Mouse (Mus musculus) MEL (cell line): ENCODE measurements around the gene Eaf1. TPM values are rescaled to one million over a fixed set of nuclear protein-coding genes. Genes with fewer than 3 reads are reported as not detected.

ENCODE experiments used
- DNase-seq: peaks from one replicate; pipeline ENCODE4 v3.0.0; 2011; ENCODE audit warnings: low read depth, low spot score
- H3K27ac ChIP-seq: 2 replicates; pipeline ENCODE4 v1.5.1; 2012; ENCODE audit warnings: low read depth, mild to moderate bottlenecking, control low read depth, low read length, moderate library complexity; ENCODE audit not compliant: control insufficient read depth
- H3K27me3 ChIP-seq, 2 experiments: fragments of 150-350 bp in 1 of 2; sonication (generic) in 1 of 2; 2 replicates each; pipeline ENCODE4 v1.6.1; 2012; ENCODE audit warnings: low read length in 2 of 2, mild to moderate bottlenecking in 2 of 2, improper control_type of control experiment in 1 of 2, moderate library complexity in 1 of 2; ENCODE audit not compliant: insufficient read depth in 2 of 2, control insufficient read depth in 1 of 2
- H3K36me3 ChIP-seq, 2 experiments: 2 replicates each; pipeline ENCODE4 v1.6.1; 2012 to 2014; ENCODE audit warnings: low read length in 2 of 2, improper control_type of control experiment in 1 of 2, inconsistent platforms in 1 of 2, mild to moderate bottlenecking in 1 of 2; ENCODE audit not compliant: insufficient read depth in 2 of 2, control insufficient read depth in 1 of 2
- H3K4me1 ChIP-seq, 2 experiments: fragments of 150-350 bp in 1 of 2; sonication (generic) in 1 of 2; 2 replicates each; pipeline ENCODE4 v1.6.1; 2012; ENCODE audit warnings: low read length in 2 of 2, improper control_type of control experiment in 1 of 2, mild to moderate bottlenecking in 1 of 2; ENCODE audit not compliant: insufficient read depth in 2 of 2, control insufficient read depth in 1 of 2
- H3K4me3 ChIP-seq, 2 experiments: fragments of 150-350 bp in 1 of 2; sonication (generic) in 1 of 2; 2 replicates each; pipeline ENCODE4 v1.5.1; 2012; ENCODE audit warnings: low read depth in 2 of 2, low read length in 2 of 2, mild to moderate bottlenecking in 2 of 2, moderate library complexity in 2 of 2, control low read depth in 1 of 2, improper control_type of control experiment in 1 of 2; ENCODE audit not compliant: control insufficient read depth in 1 of 2, insufficient read depth in 1 of 2
- H3K79me2 ChIP-seq: 2 replicates; pipeline ENCODE4 v1.6.1; 2012; ENCODE audit warnings: mild to moderate bottlenecking, low read length, moderate library complexity; ENCODE audit not compliant: control insufficient read depth, poor library complexity, insufficient read depth
- H3K9ac ChIP-seq: 2 replicates; pipeline ENCODE4 v1.6.1; 2012; ENCODE audit warnings: low read depth, mild to moderate bottlenecking, control low read depth, low read length, moderate library complexity; ENCODE audit not compliant: control insufficient read depth, poor library complexity, severe bottlenecking
- H3K9me3 ChIP-seq: fragments of 150-350 bp; sonication (generic); replicated peaks from 2 replicates; pipeline ENCODE4 v1.6.1; 2012; ENCODE audit warnings: mild to moderate bottlenecking, low read length, improper control_type of control experiment, moderate library complexity; ENCODE audit not compliant: insufficient read depth
- CHD2 ChIP-seq: IDR thresholded peaks from 2 replicates; pipeline ENCODE4 v1.6.1; 2011; ENCODE audit warnings: low read length, improper control_type of control experiment
- CTCF ChIP-seq, 3 experiments: IDR thresholded peaks in 2 of 3; conservative IDR thresholded peaks in 1 of 3; 2 replicates each; pipeline ENCODE4 v1.5.1; 2011 to 2012; ENCODE audit warnings: low read length in 3 of 3, low read depth in 2 of 3, mild to moderate bottlenecking in 2 of 3, improper control_type of control experiment in 1 of 3, inconsistent platforms in 1 of 3, mixed read lengths in 1 of 3, moderate library complexity in 1 of 3; ENCODE audit not compliant: control insufficient read depth in 1 of 3, insufficient read depth in 1 of 3, poor library complexity in 1 of 3, severe bottlenecking in 1 of 3
- HCFC1 ChIP-seq: IDR thresholded peaks from 2 replicates; pipeline ENCODE4 v1.6.1; 2012; ENCODE audit warnings: low read depth, mild to moderate bottlenecking, inconsistent platforms, low read length, improper control_type of control experiment, moderate library complexity
- JUND ChIP-seq: IDR thresholded peaks from 2 replicates; pipeline ENCODE4 v1.6.1; 2011; ENCODE audit warnings: low read depth, mild to moderate bottlenecking, improper control_type of control experiment, low read length
- MAX ChIP-seq: IDR thresholded peaks from 2 replicates; pipeline ENCODE4 v1.6.1; 2011; ENCODE audit warnings: low read length, improper control_type of control experiment
- MEF2A ChIP-seq: IDR thresholded peaks from 2 replicates; pipeline ENCODE4 v1.6.1; 2014; ENCODE audit warnings: low read depth, mild to moderate bottlenecking, inconsistent platforms, low read length, improper control_type of control experiment; ENCODE audit not compliant: poor library complexity, insufficient replicate concordance, severe bottlenecking; ENCODE audit errors: extremely low read depth
- MYC ChIP-seq: IDR thresholded peaks from 2 replicates; pipeline ENCODE4 v1.6.1; 2011; ENCODE audit warnings: low read depth, mild to moderate bottlenecking, low read length, improper control_type of control experiment, moderate library complexity
- RAD21 ChIP-seq: IDR thresholded peaks from 2 replicates; pipeline ENCODE4 v1.6.1; 2011; ENCODE audit warnings: mild to moderate bottlenecking, low read depth, low read length, improper control_type of control experiment
- SMC3 ChIP-seq: IDR thresholded peaks from 2 replicates; pipeline ENCODE4 v1.6.1; 2011; ENCODE audit warnings: low read depth, low read length, improper control_type of control experiment
- TAL1 ChIP-seq: IDR thresholded peaks from 2 replicates; pipeline ENCODE4 v1.6.1; 2012; ENCODE audit warnings: mild to moderate bottlenecking, inconsistent platforms, low read length, moderate library complexity, mixed read lengths
- USF1 ChIP-seq: IDR thresholded peaks from 2 replicates; pipeline ENCODE4 v1.6.1; 2014; ENCODE audit warnings: low read depth, mild to moderate bottlenecking, inconsistent platforms, low read length, improper control_type of control experiment, moderate library complexity
- USF2 ChIP-seq, 2 experiments: IDR thresholded peaks; 2 replicates each; pipeline ENCODE4 v1.6.1; 2011 to 2012; ENCODE audit warnings: improper control_type of control experiment in 2 of 2, low read length in 2 of 2, borderline replicate concordance in 1 of 2, inconsistent platforms in 1 of 2, low read depth in 1 of 2, mild to moderate bottlenecking in 1 of 2; ENCODE audit not compliant: insufficient read depth in 1 of 2
- ZC3H11A ChIP-seq: IDR thresholded peaks from 2 replicates; pipeline ENCODE4 v1.6.1; 2012; ENCODE audit warnings: low read depth, mild to moderate bottlenecking, inconsistent platforms, low read length, improper control_type of control experiment
- ZKSCAN1 ChIP-seq: IDR thresholded peaks from 2 replicates; pipeline ENCODE4 v1.6.1; 2012; ENCODE audit warnings: low read depth, mild to moderate bottlenecking, inconsistent platforms, low read length, improper control_type of control experiment, moderate library complexity
- ZMIZ1 ChIP-seq: IDR thresholded peaks from 2 replicates; pipeline ENCODE4 v1.6.1; 2012; ENCODE audit warnings: low read depth, mild to moderate bottlenecking, inconsistent platforms, low read length, improper control_type of control experiment, moderate library complexity
- ZNF384 ChIP-seq: IDR thresholded peaks from 2 replicates; pipeline ENCODE4 v1.6.1; 2012; ENCODE audit warnings: low read depth, mild to moderate bottlenecking, inconsistent platforms, low read length, improper control_type of control experiment
- polyA plus RNA-seq, 2 experiments: library from polyadenylated mRNA; stranded (reverse) in 1 of 2; unstranded in 1 of 2; fragments of >175 nt in 1 of 2; fragments of >200 nt in 1 of 2; gene quantifications; 2 replicates each; pipeline versions ENCODE4 v1.2.1 to v1.2.4; 2012; ENCODE audit warnings: low replicate concordance in 2 of 2, low read depth in 1 of 2; ENCODE audit not compliant: insufficient read length in 2 of 2, insufficient read depth in 1 of 2, missing spikeins in 1 of 2
- total RNA-seq: library from RNA; depleted of rRNA; stranded (reverse); fragments of 300-350 nt; gene quantifications from 2 replicates; pipeline ENCODE4 v1.2.3, GENCODE M21; 2012

The Eaf1 gene
- total and polyA plus RNA-seq, 3 experiments = 50.6 to 67.2 TPM; not detected in 1

GRCm38 (mm10) chr14:31472451-31473061, 21.6 kb upstream of the Eaf1 start:
- DNase-seq = peak; percentile 79

GRCm38 (mm10) chr14:31473297-31473696, 20.9 kb upstream of the Eaf1 start:
- Histone ChIP-seq H3K4me1 (no peaks in the 10 kb centered on the region), H3K9me3 (no peaks in the 10 kb centered on the region), H3K79me2 (no peaks in the 10 kb centered on the region), H3K9ac (no peak overlapping the region), H3K27ac (no peak overlapping the region), H3K36me3 (no peaks in the 10 kb centered on the region; a peak in 1 of 4 replicates), H3K4me3 (no peak overlapping the region), H3K27me3 (no peaks in the 10 kb centered on the region)
- DNase-seq = no peak
- no peak for TF ChIP-seq MYC
- peak in 1 of 3 experiments; percentile 27; a peak in 2 of 6 replicates for TF ChIP-seq CTCF (IDR thresholded peaks at IDR 0.05 in 2 of 3, conservative IDR thresholded peaks at IDR 0.05 in 1 of 3; ENCODE audit: control insufficient read depth in 1 of 3, insufficient read depth in 1 of 3, low read depth in 2 of 3, low read length in 3 of 3, poor library complexity in 1 of 3, severe bottlenecking in 1 of 3)

More at GRCm38 (mm10) chr14:31472451-31473061, 21.6 kb upstream of the Eaf1 start:
- no peaks in the 10 kb centered on the region for H3K9me3 ChIP-seq
- no peak overlapping the region for H3K9ac ChIP-seq
- no peak overlapping the region for H3K27ac ChIP-seq
- H3K4me3 ChIP-seq = no peak overlapping the region
- TF ChIP-seq MEF2A (no peak), RAD21 (peak; percentile 90), ZKSCAN1 (peak; percentile 88; the same call in 1 of the 2 replicates), ZC3H11A (peak; percentile 73), HCFC1 (0 out of 2 replicates have a peak, but pooled peaks have one; percentile 23), ZNF384 (peak; percentile 100), CTCF (IDR thresholded peaks at IDR 0.05 in 2 of 3, conservative IDR thresholded peaks at IDR 0.05 in 1 of 3; ENCODE audit: control insufficient read depth in 1 of 3, insufficient read depth in 1 of 3, low read depth in 2 of 3, low read length in 3 of 3, poor library complexity in 1 of 3, severe bottlenecking in 1 of 3) (peak; percentile 18 to 86 (median 65); a peak in 5 of 6 replicates), TAL1 (no peak), JUND (no peak), ZMIZ1 (no peak), MAX (no peak), USF2 (IDR thresholded peaks at IDR 0.05; ENCODE audit: borderline replicate concordance in 1 of 2, insufficient read depth in 1 of 2, low read depth in 1 of 2, low read length in 2 of 2) (no peak), SMC3 (peak; percentile 79)
- H3K79me2 ChIP-seq = no peaks in the 10 kb centered on the region
- H3K4me1 ChIP-seq = no peaks in the 10 kb centered on the region
- H3K27me3 ChIP-seq = no peaks in the 10 kb centered on the region
- H3K36me3 ChIP-seq = no peaks in the 10 kb centered on the region

GRCm38 (mm10) chr14:31482417-31482816, 11.8 kb upstream of the Eaf1 start:
- Histone ChIP-seq H3K36me3 (peaks cover 0 to 19% of the 10 kb centered on the region in 2 experiments; a peak in 2 of 4 replicates), H3K4me1 (no peaks in the 10 kb centered on the region), H3K9me3 (no peaks in the 10 kb centered on the region), H3K27me3 (no peaks in the 10 kb centered on the region), H3K27ac (no peak overlapping the region), H3K79me2 (no peaks in the 10 kb centered on the region), H3K9ac (no peak overlapping the region), H3K4me3 (no peak overlapping the region)
- TF ChIP-seq USF1 (peak; percentile 61), CHD2 (no peak)
- peak; percentile 32 for DNase-seq
